Mouse (Mus musculus) cerebellum, adult 11-12 months (tissue): ENCODE results near the gene Aim2.
A peak's percentile ranks its signal among the peaks of the same experiment; 100 is the strongest.

ENCODE experiments used
- DNase-seq: peaks from one replicate; pipeline ENCODE4 v3.0.0; 2022

Gene Aim2

DNA sequence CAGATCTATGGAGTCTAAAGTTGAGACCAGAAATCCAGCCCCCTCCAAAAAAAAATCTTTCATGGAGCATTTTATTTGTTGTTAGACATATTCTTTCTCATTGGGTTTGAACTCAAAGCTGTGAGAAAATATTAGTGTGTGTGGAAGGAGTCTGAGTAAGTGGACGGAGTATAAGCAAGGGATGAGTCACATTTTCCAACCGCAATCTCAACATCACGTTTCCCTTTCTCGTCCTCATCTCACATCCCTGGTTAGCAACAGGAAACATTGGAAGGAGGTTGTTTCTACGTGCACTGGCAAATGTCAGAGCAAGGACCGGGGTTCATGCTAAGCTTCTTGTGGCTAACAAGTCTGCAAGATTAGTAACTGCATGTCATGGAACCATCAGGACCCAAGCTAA is 41.1 kb downstream of the Aim2 start:
- no peak for DNase-seq

DNA sequence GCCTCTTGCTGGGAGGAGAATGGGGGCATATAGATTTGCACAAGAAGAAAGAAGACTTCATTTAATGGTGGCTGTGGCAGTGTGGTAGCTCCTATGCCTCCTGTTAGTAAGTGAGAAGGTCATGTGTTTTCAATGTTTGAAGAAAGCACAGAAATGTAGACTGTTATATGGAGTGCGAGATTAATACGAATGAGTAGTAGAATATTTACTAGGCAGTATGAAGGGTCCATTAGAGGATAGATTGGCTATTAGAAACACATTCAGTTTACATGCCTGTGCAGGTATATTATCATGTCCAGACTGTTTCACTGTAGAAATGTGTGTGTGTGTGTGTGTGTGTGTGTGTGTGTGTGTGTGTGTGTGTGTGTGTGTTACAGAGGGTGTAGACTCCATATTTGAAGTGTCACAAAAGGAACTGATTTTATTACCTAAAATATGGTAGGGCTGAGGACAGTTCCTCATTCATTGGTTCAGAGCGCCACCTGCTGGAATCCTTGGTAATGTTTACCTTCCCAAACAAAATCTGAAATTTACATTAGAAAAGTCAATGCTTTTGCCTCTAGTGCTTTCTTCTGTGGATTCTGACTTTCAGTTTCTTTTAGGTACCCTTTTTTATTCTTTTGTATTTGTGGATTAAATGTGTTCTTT is 47.8 kb downstream of the Aim2 start:
- peak; percentile 30 for DNase-seq

DNA sequence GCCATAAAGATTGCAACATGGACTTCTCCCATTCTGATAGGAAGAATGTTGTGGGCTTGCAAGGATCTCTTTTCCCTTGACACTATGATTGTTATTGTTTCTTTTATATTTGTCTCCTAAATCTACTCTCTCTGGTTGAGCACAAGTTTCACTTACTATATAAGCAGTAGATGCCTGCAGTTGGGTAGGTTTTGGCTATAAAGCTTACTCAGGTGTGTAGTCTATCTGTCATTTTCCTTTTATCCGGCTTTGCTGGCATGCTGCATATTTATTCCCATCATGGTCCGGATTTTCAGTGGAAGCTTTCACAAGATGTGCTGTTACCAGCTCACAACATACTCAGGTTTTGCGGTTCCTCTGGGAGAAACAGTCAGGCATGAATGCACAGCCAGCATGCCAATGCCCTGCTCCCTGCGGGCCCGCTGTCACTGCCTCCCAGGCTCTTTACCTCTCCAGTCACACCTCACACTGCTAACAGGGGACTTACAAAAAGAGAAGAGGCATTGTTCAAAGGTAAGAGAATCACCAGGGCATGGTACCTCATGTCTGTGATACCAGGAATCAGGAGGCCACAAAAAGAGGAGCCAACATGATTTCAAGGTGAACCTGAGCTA is 54.1 kb downstream of the Aim2 start:
- DNase-seq = no peak

DNA sequence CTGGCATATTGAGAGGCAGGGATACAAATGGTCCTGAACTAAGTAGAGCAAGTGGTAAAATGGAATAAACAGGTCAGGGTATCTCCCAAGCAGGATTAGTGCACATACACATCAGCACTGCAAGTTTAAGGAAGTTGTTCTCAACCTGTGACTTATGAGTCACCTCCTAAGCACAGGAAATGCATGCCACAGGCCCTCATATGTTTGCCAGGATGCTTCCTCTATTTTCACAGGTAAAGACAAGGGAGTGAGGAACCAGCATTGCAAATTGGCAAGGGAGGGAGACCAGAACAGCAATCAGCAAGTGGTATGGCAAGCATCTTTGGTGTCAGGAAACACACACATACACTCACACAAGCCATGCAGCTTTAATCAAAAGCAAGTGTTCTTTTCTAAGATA is 58.4 kb downstream of the Aim2 start:
- DNase-seq = no peak

DNA sequence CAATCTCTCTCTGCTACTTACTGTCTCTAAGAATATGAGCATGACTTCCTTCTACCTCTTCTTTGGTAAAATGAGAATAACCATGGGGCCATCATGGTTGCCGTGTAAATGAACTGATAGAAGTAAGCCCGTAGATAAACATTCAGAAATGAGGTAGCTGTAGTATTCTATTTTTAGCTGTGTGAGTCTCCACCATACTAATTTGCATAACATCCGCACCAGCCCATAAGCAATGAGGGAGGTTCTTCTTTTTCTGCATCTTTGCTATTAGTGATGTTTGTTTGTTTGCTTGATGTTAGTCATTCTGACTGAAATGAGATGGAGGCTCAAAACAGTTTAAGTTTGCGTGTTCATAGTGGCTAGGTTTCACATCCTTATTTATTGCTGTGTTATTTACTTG is 61.2 kb downstream of the Aim2 start:
- DNase-seq = no peak

DNA sequence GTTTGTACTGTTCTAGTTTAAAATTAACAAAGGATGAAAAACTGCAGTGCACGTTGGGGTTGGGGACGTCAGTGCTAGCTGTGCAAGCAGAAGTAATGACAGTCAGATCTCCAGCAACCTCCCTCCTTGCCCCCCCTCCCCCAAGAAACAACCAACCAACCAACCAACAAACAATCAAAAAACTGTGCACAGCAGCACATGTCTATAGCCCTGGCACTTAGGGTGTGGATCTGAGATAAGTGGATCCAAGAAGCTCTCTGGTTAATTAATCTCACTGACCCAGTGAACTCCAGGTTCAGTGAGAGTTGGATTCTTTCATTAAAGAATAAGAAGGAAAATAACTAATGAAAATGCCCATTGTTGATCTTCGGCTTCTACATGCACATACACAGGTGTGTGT is 64.0 kb downstream of the Aim2 start:
- no peak for DNase-seq

DNA sequence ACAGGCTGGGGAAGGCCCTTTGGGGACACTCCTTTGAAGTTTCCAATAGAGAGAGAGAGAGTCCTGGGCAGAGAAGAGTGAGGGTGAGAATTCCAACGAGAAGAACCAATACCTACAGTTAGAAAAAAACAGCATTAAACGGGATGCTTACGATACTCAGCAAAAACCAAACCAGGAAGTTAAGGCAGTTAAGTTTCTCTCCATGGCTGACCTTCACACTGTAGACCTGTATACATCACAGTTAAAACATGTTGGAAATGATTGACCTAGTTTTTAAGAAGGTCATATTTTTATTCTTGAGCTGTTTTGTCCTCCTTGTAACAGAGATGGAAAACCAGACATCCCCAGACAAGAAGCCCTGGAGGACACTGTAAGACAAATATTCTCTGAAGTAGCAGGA is 67.8 kb downstream of the Aim2 start:
- DNase-seq = no peak

DNA sequence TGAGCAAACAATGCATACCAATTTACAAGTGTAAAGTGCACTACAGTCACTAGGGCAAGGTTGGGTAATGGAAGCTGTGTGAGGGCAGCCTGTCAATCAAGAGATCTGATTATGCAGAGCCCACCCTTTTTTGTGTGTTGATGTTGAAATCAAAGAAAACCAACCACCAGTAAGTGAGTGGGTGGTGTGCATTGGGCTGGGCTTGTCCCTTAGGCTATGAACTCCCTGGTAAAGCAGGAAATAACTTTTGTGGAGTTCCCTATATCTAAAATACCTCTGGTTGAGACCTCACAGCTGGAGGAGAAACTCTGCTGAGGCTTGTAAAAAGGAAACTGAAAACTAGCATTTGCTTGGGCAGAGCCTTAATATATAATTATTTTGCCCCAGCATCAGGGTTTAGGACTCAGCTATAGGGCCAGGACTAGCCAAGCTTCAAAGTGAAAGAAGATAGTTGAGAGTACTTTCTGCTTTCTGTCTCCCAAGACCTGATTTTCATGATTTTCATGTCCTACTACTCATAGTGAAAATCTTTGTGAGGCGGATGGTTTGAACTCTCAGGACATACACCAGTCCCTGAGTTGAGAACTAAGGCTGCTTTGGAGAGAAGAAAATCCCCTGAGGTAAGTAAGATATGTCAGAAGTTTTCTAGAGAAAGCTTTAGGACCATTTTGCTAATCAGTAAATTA is 68.4 kb downstream of the Aim2 start:
- no peak for DNase-seq

DNA sequence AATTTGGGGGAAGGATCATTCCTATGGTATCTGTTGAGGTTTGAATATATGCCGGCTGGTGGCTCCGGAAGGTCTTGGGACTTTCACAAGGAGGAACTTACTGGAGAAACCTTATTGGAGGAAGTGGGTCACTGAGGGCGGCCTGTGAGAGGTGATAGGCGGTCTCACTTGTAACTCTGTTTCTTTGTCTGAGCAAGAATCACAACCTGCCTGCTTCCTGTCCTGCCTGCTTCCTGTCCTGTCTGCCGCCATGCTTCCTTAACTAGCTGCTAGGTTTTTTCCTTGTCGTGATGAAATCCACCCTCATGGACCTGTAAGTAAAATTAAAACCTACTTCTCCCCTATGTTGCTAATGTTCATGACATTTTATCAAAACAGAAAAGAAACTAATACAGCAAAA is 69.7 kb downstream of the Aim2 start:
- DNase-seq = no peak

DNA sequence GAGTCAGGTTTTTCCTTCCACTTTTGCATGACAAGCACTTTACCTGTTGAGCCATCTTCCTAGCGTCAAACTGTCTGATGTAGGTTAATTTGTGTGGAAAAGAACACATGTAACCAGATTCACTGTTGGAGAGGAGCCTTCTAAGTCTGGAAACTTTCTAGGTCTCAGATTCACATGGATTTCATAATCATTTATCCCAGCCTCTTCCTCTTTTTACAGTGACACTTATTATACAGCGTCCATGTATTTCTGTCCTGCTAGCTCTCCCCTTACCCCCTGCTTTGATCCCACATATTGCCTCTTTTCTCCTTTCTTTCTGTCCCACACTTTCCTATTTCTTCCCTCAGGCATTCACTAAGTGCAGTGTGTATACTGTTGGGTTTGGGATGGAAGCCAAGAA is 75.7 kb downstream of the Aim2 start:
- no peak for DNase-seq

DNA sequence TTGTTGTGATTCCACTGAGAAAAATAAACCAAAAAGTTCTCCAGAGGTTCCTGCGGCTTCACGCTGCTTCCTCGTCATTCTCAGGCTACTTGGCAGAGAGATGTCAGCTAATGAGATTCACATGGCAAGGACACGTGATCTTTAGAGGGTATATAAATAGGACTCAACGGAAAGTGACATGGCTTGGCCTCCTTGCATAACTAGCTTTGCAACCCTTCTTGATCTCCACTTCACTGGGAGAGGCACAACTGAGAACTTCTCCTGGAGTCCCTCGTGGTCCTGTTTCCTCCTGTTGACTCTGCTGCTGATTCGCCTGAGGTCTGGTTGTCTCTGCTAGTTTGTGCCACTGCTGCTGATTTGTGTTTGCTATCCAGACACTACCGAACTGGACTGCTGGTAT is 76.7 kb downstream of the Aim2 start:
- DNase-seq = no peak

DNA sequence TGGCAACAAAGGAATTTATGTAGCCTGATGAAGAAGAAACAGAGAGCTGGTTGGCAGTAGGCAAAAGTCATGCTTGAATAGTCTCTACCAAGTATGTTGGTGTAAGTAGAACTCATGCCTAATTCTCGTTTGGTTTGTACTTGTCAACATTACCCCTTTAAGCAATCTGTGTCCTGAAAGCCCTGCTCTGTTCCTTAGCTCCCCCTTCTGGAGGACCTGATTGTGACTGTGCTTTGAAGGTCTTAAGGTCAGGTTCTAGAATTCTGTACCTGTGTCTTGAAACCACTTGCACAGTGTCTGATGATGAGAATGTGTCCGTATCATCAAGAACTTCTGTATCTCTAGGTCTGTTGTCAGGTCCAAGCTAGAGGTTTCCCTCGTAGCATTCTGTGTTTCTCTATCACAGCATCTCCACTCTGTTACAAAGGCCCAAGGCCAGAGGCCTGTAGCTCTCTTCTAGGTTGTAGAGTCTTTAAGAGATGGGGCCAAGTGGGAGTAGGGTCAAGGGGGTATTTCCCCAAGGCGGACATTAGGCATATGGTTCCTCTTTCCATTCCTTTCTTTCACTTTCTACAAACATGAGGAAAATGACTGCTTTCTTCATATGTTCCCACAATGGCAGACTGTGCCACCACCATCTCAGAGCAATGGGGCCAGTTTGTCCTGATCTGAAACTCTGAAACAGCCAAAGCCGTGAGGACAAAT is 79.5 kb downstream of the Aim2 start:
- no peak for DNase-seq

DNA sequence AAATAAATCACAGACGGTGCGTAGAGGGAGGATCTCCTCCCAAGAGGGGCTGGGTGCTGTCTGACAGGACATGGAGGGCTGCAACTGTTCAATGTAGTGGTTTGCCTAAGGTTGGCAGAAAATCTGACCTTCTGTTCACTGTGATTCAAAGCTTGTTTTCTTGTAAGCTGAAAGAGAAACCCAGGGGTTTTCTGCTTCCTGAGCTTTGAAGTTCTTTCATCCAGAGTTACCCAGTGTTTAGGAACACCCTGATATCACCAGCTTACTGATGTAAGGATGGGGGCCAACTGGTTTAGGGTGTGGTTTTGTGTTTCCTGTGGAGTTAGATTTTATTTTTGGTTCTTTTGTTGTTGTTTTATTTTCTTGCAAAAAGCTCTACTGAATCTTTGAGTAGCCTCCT is 81.7 kb downstream of the Aim2 start:
- no peak for DNase-seq

DNA sequence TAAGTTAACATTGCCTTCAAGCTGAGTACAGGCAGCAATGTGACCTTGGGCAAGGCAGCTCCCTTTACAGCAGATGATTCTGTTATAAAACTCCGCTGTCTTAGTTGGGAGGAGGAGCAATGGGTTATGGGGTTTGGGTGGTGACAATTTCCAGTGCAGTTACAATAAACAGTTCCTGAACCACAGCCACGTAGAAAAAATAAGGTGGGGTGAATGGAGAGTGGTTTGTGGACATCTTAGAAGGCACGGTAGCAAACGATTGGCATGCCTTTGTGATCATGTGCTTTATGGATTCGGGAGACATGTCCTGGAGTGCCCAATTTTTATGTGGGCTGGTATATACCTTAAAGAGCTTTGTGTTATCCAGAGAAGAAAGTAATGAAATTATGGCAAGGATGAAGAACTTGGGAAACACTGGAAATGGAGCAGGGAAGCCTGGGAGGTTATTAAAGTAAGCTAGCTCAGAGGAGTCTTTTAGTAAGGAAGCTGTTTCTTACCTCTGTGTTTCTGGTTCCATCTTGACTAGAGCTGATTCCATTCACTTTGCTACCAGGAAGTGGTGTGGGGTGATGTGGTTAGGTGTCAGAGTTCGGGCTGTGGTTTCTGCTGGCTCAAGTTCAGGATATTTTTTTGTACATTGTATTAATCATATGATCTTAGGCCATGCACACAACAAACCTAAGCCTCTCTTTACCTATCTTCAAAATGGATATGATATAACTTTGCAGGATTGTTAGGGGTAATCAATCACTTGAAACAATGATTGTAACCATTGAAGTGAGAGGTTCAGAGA is 86.7 kb downstream of the Aim2 start:
- DNase-seq = no peak

DNA sequence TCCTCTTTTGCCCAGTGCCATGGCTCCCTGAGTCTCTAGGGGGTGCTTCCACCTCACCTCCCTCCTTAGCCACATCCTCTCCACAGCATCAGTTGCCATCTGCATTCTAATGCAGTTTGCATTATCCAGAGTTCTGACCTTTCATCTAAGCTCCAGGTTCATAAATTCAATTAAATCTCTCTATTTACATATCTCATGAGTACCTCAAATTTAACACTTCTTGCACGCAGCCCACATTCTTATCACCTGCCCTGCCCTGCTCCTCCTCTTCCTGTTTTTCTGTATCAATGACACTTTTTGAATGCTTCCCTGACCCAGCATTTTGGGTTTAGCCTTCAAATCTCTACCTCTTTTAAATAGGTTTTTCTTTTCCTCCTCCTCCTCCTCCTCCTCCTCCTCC is 90.0 kb downstream of the Aim2 start:
- DNase-seq = no peak

DNA sequence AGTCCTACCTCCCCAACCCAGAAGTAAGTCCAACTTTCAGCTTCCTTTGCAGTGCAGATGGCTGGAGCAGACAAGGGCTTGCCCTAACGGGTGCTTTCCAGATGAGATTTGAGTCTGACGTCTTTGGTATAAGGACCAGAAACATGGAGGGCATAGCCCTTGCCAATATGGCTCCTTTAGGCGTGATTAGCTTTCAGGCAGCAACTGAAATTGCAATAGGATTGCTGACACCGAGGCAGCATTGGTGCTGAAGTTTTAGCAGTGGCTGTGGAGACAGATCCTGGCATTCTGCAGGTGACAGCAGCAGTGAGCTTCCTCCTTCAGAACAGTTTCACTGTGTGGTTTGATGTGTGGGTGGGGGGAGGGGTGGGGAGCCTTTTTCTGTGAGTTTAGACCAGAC is 90.5 kb downstream of the Aim2 start:
- no peak for DNase-seq

DNA sequence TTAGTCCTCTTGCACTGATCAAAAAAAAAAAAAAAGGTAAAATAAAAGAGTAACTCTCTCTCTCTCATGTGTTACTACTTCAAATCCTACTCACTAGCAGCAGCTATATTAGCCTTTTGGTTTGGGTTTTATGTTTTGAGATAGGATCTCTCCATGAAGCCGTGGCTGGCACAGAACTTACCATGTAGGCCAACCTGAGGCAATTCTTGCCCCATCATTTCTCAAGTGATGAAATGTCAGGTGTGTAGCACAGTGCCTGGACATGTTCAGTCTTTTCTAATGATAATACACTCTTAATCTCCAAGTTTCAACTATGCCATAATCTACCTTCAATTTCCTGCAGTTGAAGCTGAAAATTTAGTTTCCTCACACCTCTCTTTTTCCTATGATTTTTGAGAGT is 92.4 kb downstream of the Aim2 start:
- DNase-seq = no peak

DNA sequence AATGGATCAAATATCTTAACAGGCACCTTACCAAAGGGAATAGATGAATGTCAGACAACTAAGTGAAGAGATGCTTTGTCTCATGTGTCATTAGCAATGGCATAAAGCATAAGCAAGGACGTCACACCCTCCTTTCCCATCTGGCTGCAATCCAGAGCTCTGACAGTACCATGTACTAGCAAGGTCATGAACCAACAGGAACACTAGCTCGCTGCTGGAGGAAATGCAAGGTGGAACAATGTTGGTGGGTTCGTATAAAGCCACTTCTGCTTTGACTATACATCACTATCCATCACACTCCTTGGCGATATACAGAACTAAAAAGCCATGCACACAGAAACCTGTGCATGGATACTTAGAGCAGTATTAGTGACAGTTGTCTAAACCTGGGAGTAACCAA is 96.4 kb downstream of the Aim2 start:
- DNase-seq = no peak

DNA sequence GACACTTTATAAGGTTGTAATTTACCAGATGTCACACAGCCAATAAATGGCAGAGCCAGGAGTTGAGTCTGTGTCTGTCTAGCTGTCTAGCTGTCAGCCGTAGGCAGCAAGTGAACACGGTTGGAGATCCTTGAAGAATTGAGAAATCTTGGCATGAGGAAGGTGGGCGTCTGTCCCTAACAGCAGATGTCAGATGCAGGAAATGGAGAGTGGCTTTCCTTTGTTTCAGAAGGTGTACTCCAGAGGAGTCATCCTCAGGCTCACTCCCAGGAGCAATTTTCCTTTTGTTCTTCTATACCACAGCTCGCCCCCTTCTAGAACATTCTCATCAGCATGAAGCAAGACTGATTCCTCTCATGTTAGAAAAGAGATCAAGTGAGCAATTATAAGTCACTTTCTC is 99.9 kb downstream of the Aim2 start:
- DNase-seq = no peak

DNA sequence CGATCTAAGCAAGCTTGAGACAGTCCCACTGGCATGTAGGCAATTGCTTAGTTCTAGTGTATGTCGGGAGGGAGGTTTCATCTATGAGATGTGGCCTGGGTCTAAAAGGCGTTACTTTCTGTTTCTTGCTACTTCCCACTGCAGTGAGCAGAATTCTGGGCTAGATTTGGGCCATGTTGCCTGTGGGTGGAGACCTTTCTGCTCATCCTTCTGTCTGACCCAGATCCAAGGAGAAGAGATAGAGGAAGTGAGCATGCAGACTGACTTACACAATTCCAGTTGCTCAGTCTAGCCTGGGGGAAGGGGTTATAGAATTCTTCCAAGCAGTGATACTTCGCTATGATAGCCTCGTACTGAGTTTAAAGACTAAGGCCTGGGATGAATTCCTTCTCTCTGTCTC is 101.0 kb downstream of the Aim2 start:
- DNase-seq = no peak

DNA sequence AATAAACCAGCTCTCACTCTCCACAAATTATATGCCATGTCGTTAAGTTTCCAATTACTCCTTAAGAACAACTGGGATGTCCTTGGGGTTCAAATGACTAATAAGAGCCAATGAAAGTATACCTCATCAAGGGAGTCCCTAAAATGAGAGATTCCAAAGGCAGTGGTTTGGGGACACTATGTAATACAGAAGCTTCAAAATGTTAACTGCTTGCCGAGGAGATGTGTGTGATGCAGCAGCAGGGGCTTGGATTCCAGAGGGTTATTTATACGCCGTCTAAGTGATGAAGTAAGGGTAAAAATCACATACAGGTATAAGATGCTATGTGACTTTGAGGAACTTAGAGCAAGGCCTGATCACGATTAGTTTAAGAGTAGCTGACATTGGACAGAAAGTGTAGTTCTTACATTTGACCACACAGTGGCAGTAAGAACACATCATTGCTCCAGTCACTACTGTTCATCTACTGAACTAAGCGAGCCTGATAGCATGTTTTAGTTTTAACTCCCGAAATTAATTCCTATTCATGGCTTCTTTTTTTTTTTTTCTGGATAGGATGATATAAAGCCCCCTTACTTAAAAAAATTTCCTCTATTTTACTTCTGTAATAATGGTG is 105.6 kb downstream of the Aim2 start:
- no peak for DNase-seq

DNA sequence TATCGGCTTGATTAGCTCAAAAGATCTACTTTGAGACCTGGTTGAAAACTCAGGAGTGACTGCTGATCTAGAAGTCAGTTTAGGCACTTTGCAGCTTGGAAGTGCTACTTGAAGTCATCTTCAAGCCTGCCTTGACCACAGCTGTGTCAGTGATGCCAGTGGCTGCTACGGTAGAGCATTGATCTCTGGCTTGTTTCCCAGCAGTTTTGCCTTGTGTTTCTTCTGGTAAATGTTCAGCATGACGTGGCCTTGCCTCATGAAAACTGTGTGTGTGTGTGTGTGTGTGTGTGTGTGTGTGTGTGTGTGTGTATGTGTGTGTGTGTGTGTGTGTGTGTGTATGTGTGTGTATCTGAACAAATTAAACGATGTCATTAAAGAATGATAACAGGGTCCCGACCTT is 106.1 kb downstream of the Aim2 start:
- no peak for DNase-seq
